Mouse (Mus musculus): ENCODE results near the gene Lig1.

Lig1 gene

DNA sequence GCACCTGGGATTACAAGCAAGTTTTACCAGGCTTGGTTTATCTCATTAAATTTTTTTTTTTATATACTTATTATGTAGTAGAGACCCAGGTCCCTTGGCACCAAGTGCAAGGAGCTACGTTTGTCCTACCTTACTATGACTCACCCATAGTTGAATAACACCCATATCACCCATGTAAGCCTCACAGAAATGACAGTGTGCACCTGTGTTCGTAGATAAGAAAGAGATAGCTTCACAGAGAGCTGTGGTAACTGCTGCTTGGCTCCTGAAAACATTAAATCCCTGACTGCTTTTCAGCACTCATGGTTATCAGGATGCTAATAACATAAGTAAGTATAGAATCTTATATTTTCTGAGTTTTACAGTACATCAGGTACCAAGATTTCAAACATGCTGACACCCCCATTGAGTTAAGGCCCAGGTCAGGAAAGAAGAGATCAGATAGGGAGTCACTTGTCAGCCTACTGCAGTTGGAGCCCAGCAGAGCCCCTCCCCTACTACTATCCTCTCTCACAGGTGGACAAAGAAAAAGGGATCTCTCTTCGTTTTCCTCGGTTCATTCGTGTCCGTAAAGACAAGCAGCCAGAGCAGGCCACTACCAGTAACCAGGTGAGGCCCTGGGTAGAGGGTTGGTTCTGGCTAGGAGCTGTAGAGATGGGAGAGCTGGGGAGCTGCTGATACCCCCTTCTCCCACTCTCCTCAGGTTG is 33.6 kb downstream of the Lig1 start:
- DNase-seq (ENCODE audit: low read depth, low spot score): no peak

DNA sequence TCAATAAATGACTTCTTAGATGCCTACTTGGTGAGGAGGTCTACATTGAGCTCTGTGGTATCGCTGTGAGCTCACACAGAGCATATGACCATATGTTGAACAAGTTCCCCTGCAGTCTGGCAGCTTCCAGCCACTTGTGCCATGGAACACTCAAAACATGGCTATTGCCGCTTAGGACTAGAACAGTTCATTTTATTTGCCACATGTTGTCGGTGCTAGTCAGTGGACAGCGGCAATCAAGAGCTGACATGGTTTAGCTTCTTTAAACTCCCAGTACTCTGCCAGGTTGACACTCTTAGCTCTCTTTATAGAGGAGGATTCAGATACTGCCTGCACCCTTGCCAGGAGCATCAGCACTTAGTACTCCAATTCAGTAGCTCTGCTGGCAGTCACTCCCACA is 34.3 kb downstream of the Lig1 start:
- DNase-seq (ENCODE audit: low read depth, low spot score): no peak

DNA sequence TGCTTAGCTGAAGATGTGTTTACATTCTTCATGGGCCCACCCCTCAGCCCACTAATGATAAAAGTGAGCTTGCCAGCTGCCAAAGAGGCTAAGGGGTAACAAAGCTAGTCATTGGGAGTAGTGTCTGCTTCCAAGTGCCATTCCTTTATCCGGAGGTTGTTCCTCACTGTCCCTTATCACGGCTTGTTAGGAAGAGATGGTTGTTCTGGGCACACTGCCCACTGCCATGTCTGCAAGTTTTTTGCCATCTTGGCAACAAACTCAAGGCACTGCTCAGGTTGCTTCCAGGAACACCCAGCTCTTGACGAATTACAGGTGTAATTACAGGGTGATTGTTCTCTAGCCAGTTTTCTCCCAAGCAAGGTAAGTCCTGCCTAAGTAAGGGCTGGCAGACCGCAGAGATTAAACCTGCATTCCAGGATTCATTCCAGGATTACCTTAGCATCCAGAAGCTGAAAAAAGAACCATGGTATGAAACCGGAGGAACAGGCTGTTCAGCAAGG is 37.1 kb downstream of the Lig1 start:
- no peak for DNase-seq (ENCODE audit: low read depth, low spot score)

DNA sequence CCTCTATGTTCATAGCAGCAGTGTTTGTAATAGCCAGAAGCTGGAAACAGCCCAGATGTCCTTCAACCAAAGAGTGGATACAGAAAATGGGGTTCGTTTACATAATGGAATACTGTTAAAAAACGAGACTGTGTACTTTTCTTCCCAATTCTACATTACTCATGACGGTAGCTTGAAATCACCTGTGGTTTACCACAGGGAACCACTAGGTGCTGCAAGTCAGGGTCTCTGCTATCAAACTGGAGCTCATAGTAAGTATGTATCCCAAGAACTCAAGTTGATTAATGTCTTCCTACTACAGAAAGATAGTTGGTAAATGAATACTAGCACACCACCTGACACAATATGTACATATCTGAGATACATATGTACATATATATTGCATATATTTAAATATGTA is 44.3 kb downstream of the Lig1 start:
- no peak for DNase-seq (ENCODE audit: low read depth, low spot score)

DNA sequence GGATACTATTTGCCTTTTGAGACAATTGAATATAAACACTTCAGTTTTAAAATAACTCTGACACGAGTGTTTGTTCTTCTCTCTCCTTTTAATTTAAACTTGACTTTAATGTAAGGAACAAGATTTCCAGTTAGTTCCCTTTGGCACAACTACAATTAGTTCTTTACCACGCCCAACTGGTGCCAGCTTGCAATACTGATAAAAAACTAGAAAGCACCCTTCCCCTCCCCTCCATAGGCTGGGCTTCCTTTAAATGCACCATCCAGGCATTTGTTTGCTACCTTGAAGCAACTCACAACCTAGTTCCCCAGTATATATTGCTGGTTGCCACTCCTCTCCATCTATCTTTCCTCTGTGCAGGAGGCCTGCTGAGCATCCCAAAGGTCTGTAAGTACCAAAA is 47.2 kb downstream of the Lig1 start, which contains the start of gene Pla2g4c:
Gene Pla2g4c, plus strand, starts transcription at position 340 of the 400 bp plus-strand sequence.
- no peak for DNase-seq (ENCODE audit: low read depth, low spot score)

DNA sequence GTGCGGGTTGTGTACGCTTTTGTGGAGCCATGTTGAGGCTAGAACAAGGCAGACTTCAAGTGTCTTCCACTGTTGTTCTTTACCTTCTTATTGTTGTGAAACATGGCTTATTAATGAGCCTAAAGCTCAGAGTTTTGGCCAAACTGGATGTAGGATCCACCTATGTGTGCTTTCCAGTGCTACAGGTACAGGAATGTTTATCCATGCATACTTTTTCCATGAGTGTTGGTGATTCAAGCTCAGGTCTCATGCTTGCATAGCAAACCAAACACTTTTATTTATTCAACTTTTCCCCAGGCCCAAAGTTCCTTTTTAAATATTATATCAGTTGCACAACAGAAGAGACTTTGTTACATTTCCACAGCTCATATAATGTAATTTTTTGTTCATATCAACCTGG is 53.5 kb downstream of the Lig1 start:
- DNase-seq (ENCODE audit: low read depth, low spot score): no peak

DNA sequence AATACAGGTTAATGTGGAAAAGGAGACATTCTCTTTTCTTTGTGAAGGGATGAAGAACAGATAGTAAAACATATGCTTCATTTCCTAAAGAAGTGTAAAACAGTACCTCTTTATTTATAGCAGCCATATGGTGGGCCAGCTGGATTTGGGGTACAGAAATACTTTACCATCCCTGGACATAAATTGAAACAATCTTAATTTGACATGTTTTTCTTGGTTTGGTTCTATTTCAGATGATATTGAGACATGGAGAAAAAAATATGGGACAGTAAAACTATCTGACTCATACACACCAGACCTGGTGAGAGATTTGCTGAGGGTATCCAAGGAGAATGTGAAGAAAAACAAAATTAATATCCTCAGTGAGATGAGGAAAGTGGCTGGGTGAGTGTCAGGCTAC is 78.9 kb downstream of the Lig1 start:
- no peak for DNase-seq (ENCODE audit: low read depth, low spot score)
